Mouse (Mus musculus): ENCODE measurements around the gene Rgs8. TPM values are rescaled to one million over a fixed set of nuclear protein-coding genes. Genes with fewer than 3 reads are reported as not detected.

The Rgs8 gene
- under 1 TPM; 0.02 TPM for polyA plus RNA-seq (2012; fragmentation: generic; extraction: Trizol)

GRCm38 (mm10) chr1:153652938-153653623, at the start of gene Rgs8:
Gene Rgs8 (plus strand): TSS chr1:153653025.

GRCm38 (mm10) chr1:153740145-153740544, 87.3 kb downstream of the Rgs8 start, which contains the start of gene Rgs16:
Gene Rgs16 (plus strand): TSS chr1:153740349.

GRCm38 (mm10) chr1:153749211-153749801, 96.5 kb downstream of the Rgs8 start, which contains the start of gene Rnasel:
Gene Rnasel (plus strand): TSS chr1:153749426.

Other genes starting within 250 kb of the Rgs8 start
- under 1 TPM; 0.02 to 0.06 TPM for gene Shcbp1l, start 227.9 kb upstream of the Rgs8 start, polyA plus RNA-seq (2012; fragmentation: generic; extraction: Trizol)
- 10 to 100 TPM in 1 of 2 experiments, 1 to 10 TPM in 1; 2.8 to 19.7 TPM for gene Dhx9, start 165.4 kb upstream of the Rgs8 start, polyA plus RNA-seq (2012; fragmentation: generic; extraction: Trizol)
- gene Npl, start 103.0 kb upstream of the Rgs8 start, polyA plus RNA-seq (2012; fragmentation: generic; extraction: Trizol): under 1 TPM in 1 of 2 experiments, not detected in 1; 0.05 TPM
- gene Rgs16, start 87.3 kb downstream of the Rgs8 start, polyA plus RNA-seq (2012; fragmentation: generic; extraction: Trizol): under 1 TPM; 0.11 to 0.25 TPM
- under 1 TPM; 0.01 to 0.98 TPM for gene Rnasel, start 96.4 kb downstream of the Rgs8 start, polyA plus RNA-seq (2012; fragmentation: generic; extraction: Trizol)
- under 1 TPM in 1 of 2 experiments, not detected in 1; 0.04 TPM for gene Rgsl1, start 191.1 kb downstream of the Rgs8 start, polyA plus RNA-seq (2012; fragmentation: generic; extraction: Trizol)
- gene Teddm1b, start 221.3 kb downstream of the Rgs8 start, polyA plus RNA-seq (2012; fragmentation: generic; extraction: Trizol): under 1 TPM in 1 of 2 experiments, not detected in 1; 0.07 TPM
- not detected for gene Teddm1a, start 238.7 kb downstream of the Rgs8 start, polyA plus RNA-seq (2012; fragmentation: generic; extraction: Trizol)
- 10 to 100 TPM; 18.0 to 45.9 TPM for gene Glul, start 246.9 kb downstream of the Rgs8 start, polyA plus RNA-seq (2012; fragmentation: generic; extraction: Trizol)
- gene Teddm2, start 247.2 kb downstream of the Rgs8 start, polyA plus RNA-seq (2012; fragmentation: generic; extraction: Trizol): under 1 TPM; 0.14 to 0.24 TPM